Comparison of ENCODE assay signal across 23 mouse cellular contexts in genomic region chr7:144887672-144888071, GRCm38 (mm10). TPM values are rescaled to one million over a fixed set of nuclear protein-coding genes. Genes with fewer than 3 reads are reported as not detected.
DNase-seq lines count a peak whose midpoint lies in the region; ATAC-seq and TF ChIP-seq lines count a peak whose summit lies in the region.
"Had no signal": no experiment of that assay in that cellular context is flagged by ENCODE, and none has a peak within 500 bp of the region (broad histone marks: within the 10 kb centered on the region; RNA-seq: fewer than 3 reads in every experiment).

No protein-coding gene starts in this region.

- no peaks in the 10 kb centered on the region for H3K9me3 ChIP-seq in forebrain, postnatal 0 days (ENCODE audit: low read length)
- no peaks in the 10 kb centered on the region for H3K9me3 ChIP-seq in forebrain, embryonic 13.5 days (replicated peaks)
- no peaks in the 10 kb centered on the region for H3K9me3 ChIP-seq in liver, embryonic 12.5 days (replicated peaks)
- no peaks in the 10 kb centered on the region for H3K9me3 ChIP-seq in stomach, postnatal 0 days (ENCODE audit: control insufficient read depth, low read length)
- H3K9me3 ChIP-seq: embryonic facial prominence, embryonic 12.5 days; heart, embryonic 15.5 days; hindbrain, embryonic 10.5 days; limb, embryonic 13.5 days had no signal

- H3K36me3 ChIP-seq in forebrain, postnatal 0 days (ENCODE audit: insufficient read depth): no peaks in the 10 kb centered on the region
- no peaks in the 10 kb centered on the region for H3K36me3 ChIP-seq in forebrain, embryonic 13.5 days (ENCODE audit: poor library complexity, severe bottlenecking)
- no peaks in the 10 kb centered on the region for H3K36me3 ChIP-seq in liver, adult 2 months (ENCODE audit: control insufficient read depth, insufficient read depth, low read length)
- H3K36me3 ChIP-seq in liver, embryonic 12.5 days: no peaks in the 10 kb centered on the region
- no peaks in the 10 kb centered on the region for H3K36me3 ChIP-seq in stomach, postnatal 0 days (ENCODE audit: control insufficient read depth, insufficient read depth, low read length)
- H3K36me3 ChIP-seq: embryonic facial prominence, embryonic 12.5 days; heart, embryonic 15.5 days; hindbrain, embryonic 10.5 days; limb, embryonic 13.5 days had no signal

- H3K27me3 ChIP-seq in forebrain, postnatal 0 days (ENCODE audit: insufficient read depth, low read length): no peaks in the 10 kb centered on the region
- H3K27me3 ChIP-seq in forebrain, embryonic 13.5 days: peaks cover 41% of the 10 kb centered on the region
- peaks cover 7% of the 10 kb centered on the region; the same call in 1 of the 2 replicates for H3K27me3 ChIP-seq in liver, adult 2 months (ENCODE audit: control insufficient read depth, insufficient read depth, low read length)
- H3K27me3 ChIP-seq in liver, embryonic 12.5 days (replicated peaks): peaks cover 55% of the 10 kb centered on the region
- 0 out of 2 replicates have a peak, but pooled peaks cover 2% of the 10 kb centered on the region for H3K27me3 ChIP-seq in stomach, postnatal 0 days (ENCODE audit: control insufficient read depth, insufficient read depth, low read length)

- H3K4me3 ChIP-seq in forebrain, postnatal 0 days (ENCODE audit: low read depth, low read length): no peak overlapping the region
- no peak overlapping the region for H3K4me3 ChIP-seq in forebrain, embryonic 13.5 days
- H3K4me3 ChIP-seq in liver, adult 2 months (ENCODE audit: insufficient read depth, low read depth, low read length): no peak overlapping the region
- no peak overlapping the region for H3K4me3 ChIP-seq in liver, embryonic 12.5 days
- no peak overlapping the region for H3K4me3 ChIP-seq in stomach, postnatal 0 days (ENCODE audit: low read depth, low read length)
- H3K4me3 ChIP-seq: embryonic facial prominence, embryonic 12.5 days; heart, embryonic 15.5 days; hindbrain, embryonic 10.5 days; limb, embryonic 13.5 days; megakaryocyte, embryonic 14.5 days had no signal

- H3K4me2 ChIP-seq in forebrain, postnatal 0 days (ENCODE audit: low read depth): no peak overlapping the region
- no peak overlapping the region for H3K4me2 ChIP-seq in forebrain, embryonic 13.5 days
- H3K4me2 ChIP-seq in liver, embryonic 12.5 days: no peak overlapping the region
- no peak overlapping the region for H3K4me2 ChIP-seq in stomach, postnatal 0 days (replicated peaks; ENCODE audit: low read depth)
- H3K4me2 ChIP-seq: embryonic facial prominence, embryonic 12.5 days; heart, embryonic 15.5 days; limb, embryonic 13.5 days had no signal

- no peaks in the 10 kb centered on the region for H3K79me2 ChIP-seq in liver, adult 2 months (ENCODE audit: control insufficient read depth, insufficient read depth, low read length)

- no peak for TF ChIP-seq EP300 in stomach, postnatal 0 days (optimal IDR thresholded peaks at IDR 0.05)

- H3K9ac ChIP-seq in forebrain, postnatal 0 days: no peak overlapping the region
- no peak overlapping the region for H3K9ac ChIP-seq in forebrain, embryonic 13.5 days
- H3K9ac ChIP-seq in liver, adult 2 months (ENCODE audit: low read depth, low read length): no peak overlapping the region
- H3K9ac ChIP-seq in liver, embryonic 12.5 days: no peak overlapping the region
- H3K9ac ChIP-seq in stomach, postnatal 0 days (ENCODE audit: low read length): no peak overlapping the region
- H3K9ac ChIP-seq: embryonic facial prominence, embryonic 12.5 days; heart, embryonic 15.5 days; limb, embryonic 13.5 days had no signal

- ATAC-seq in forebrain, postnatal 0 days: no peak
- ATAC-seq in forebrain, embryonic 13.5 days: no peak
- no peak for ATAC-seq in liver, embryonic 12.5 days
- ATAC-seq in stomach, postnatal 0 days (ENCODE audit: low FRiP score, low TSS enrichment): no peak
- ATAC-seq in inflammation-experienced regulatory T-cells, adult 6 months: no peak

- no peak for TF ChIP-seq POLR2A in liver, adult 2 months (IDR thresholded peaks at IDR 0.05; ENCODE audit: extremely low read depth, insufficient read depth, low read length)

- peak; percentile 4; the same call in 1 of the 2 replicates for TF ChIP-seq CTCF in forebrain, postnatal 0 days (IDR thresholded peaks at IDR 0.05; ENCODE audit: low read depth)
- 0 out of 2 replicates have a peak, but pooled peaks have one; percentile 7 for TF ChIP-seq CTCF in liver, adult 2 months (IDR thresholded peaks at IDR 0.05; ENCODE audit: low read depth, low read length)
- TF ChIP-seq CTCF in stomach, postnatal 0 days (IDR thresholded peaks at IDR 0.05; ENCODE audit: low read depth): peak; percentile 34

- no peak overlapping the region for H3K27ac ChIP-seq in forebrain, postnatal 0 days (ENCODE audit: low read depth, low read length)
- H3K27ac ChIP-seq in forebrain, embryonic 13.5 days: no peak overlapping the region
- no peak overlapping the region for H3K27ac ChIP-seq in liver, adult 2 months (replicated peaks; ENCODE audit: insufficient read depth, low read depth, low read length)
- no peak overlapping the region for H3K27ac ChIP-seq in liver, embryonic 12.5 days
- H3K27ac ChIP-seq in stomach, postnatal 0 days (replicated peaks): no peak overlapping the region
- H3K27ac ChIP-seq: embryonic facial prominence, embryonic 12.5 days; heart, embryonic 15.5 days; hindbrain, embryonic 10.5 days; limb, embryonic 13.5 days had no signal

- H3K4me1 ChIP-seq in forebrain, postnatal 0 days (ENCODE audit: insufficient read depth): no peaks in the 10 kb centered on the region
- peaks cover 8% of the 10 kb centered on the region; the same call in 1 of the 2 replicates for H3K4me1 ChIP-seq in forebrain, embryonic 13.5 days
- no peaks in the 10 kb centered on the region for H3K4me1 ChIP-seq in liver, adult 2 months (ENCODE audit: control insufficient read depth, insufficient read depth, low read length)
- no peaks in the 10 kb centered on the region for H3K4me1 ChIP-seq in liver, embryonic 12.5 days
- no peaks in the 10 kb centered on the region for H3K4me1 ChIP-seq in stomach, postnatal 0 days (replicated peaks; ENCODE audit: control insufficient read depth, insufficient read depth)
- H3K4me1 ChIP-seq: embryonic facial prominence, embryonic 12.5 days; megakaryocyte, embryonic 14.5 days had no signal

- 89% methylated on average over 2 of the region's 2 CpGs for WGBS in forebrain, postnatal 0 days
- WGBS in forebrain, embryonic 13.5 days: 88% methylated on average over 2 of the region's 2 CpGs
- 76% methylated on average over 2 of the region's 2 CpGs for WGBS in liver, adult 2 months
- WGBS in liver, embryonic 12.5 days (ENCODE audit: insufficient replicate concordance): 43% methylated on average over 2 of the region's 2 CpGs
- WGBS in stomach, postnatal 0 days: 78% methylated on average over 2 of the region's 2 CpGs

- no peak for DNase-seq in forebrain, postnatal 0 days
- DNase-seq in liver, adult 2 months (ENCODE audit: extremely low read depth, low read depth, low spot score): no peak
- DNase-seq in ZHBTc4 (ENCODE audit: low read depth, low spot score): peak; percentile 73
- DNase-seq in stomach, postnatal 0 days (ENCODE audit: low spot score): no peak
- no peak for DNase-seq in right cerebral cortex, postnatal 25 days
- DNase-seq: adrenal gland, adult 8-10 months; cerebellum, adult 2 months; heart, adult 11 months; thymus, postnatal 25 days had no signal

RNA-seq across cellular contexts. Expression of gene Fgf15, which starts 8.7 kb away (rescaled TPM):
- total RNA-seq in forebrain, postnatal 0 days (2014; rRNA removed): 2.5 and 4.0 TPM in 2 replicates
- polyA plus RNA-seq in forebrain, postnatal 0 days (2015; fragmentation: Nextera tagmentation; extraction: Ambion mirVana): 5.0 and 6.1 TPM in 2 replicates
- polyA plus RNA-seq in forebrain, embryonic 13.5 days (2015; fragmentation: Nextera tagmentation; extraction: Ambion mirVana): 48.2 and 63.2 TPM in 2 replicates
- total RNA-seq in liver, adult 2 months (2014; rRNA removed): not detected in 2 replicates
- not detected in 2 replicates for polyA plus RNA-seq in liver, adult 2 months (2012; rRNA removed)
- not detected in 2 replicates for polyA plus RNA-seq in liver, embryonic 12.5 days (2016; fragmentation: Nextera tagmentation; extraction: Ambion mirVana)
- not detected in 2 replicates for polyA plus RNA-seq in stomach, postnatal 0 days (2015; fragmentation: Nextera tagmentation; extraction: Ambion mirVana)
- not detected for polyA plus RNA-seq in inflammation-experienced regulatory T-cells, adult 6 months (2017; shearing (Covaris generic))
- total RNA-seq: gastrocnemius, adult 8-10 months; left cerebral cortex, adult 8-10 months had no signal
- polyA plus RNA-seq: cerebellum, adult 2 months; heart, embryonic 15.5 days; lung, embryonic 16.5 days; testis, adult 2 months had no signal

RNA-seq across cellular contexts. Expression of gene LTO1, which starts 27.2 kb away (rescaled TPM):
- 21.7 and 22.4 TPM in 2 replicates for total RNA-seq in forebrain, postnatal 0 days (2014; rRNA removed)
- polyA plus RNA-seq in forebrain, postnatal 0 days (2015; fragmentation: Nextera tagmentation; extraction: Ambion mirVana): 16.4 and 17.6 TPM in 2 replicates
- polyA plus RNA-seq in forebrain, embryonic 13.5 days (2015; fragmentation: Nextera tagmentation; extraction: Ambion mirVana): 36.1 and 45.6 TPM in 2 replicates
- 8.9 and 10.6 TPM in 2 replicates for total RNA-seq in liver, adult 2 months (2014; rRNA removed)
- polyA plus RNA-seq in liver, adult 2 months (2012; rRNA removed): 10.1 and 11.2 TPM in 2 replicates
- polyA plus RNA-seq in liver, embryonic 12.5 days (2016; fragmentation: Nextera tagmentation; extraction: Ambion mirVana): 11.6 and 12.8 TPM in 2 replicates
- 17.1 and 17.8 TPM in 2 replicates for polyA plus RNA-seq in stomach, postnatal 0 days (2015; fragmentation: Nextera tagmentation; extraction: Ambion mirVana)
- 10 to 100 TPM; 27.4 to 42.5 (median 30.4) TPM for polyA plus RNA-seq in inflammation-experienced regulatory T-cells, adult 6 months (2017; shearing (Covaris generic))

RNA-seq across cellular contexts. Expression of gene Fgf4, which starts 40.5 kb away (rescaled TPM):
- not detected in 2 replicates for total RNA-seq in forebrain, postnatal 0 days (2014; rRNA removed)
- polyA plus RNA-seq in forebrain, postnatal 0 days (2015; fragmentation: Nextera tagmentation; extraction: Ambion mirVana): not detected in 2 replicates
- not detected in 2 replicates for polyA plus RNA-seq in forebrain, embryonic 13.5 days (2015; fragmentation: Nextera tagmentation; extraction: Ambion mirVana)
- total RNA-seq in liver, adult 2 months (2014; rRNA removed): not detected in 2 replicates
- not detected in 2 replicates for polyA plus RNA-seq in liver, adult 2 months (2012; rRNA removed)
- not detected in 2 replicates for polyA plus RNA-seq in liver, embryonic 12.5 days (2016; fragmentation: Nextera tagmentation; extraction: Ambion mirVana)
- polyA plus RNA-seq in stomach, postnatal 0 days (2015; fragmentation: Nextera tagmentation; extraction: Ambion mirVana): not detected in 2 replicates
- not detected for polyA plus RNA-seq in inflammation-experienced regulatory T-cells, adult 6 months (2017; shearing (Covaris generic))
- total RNA-seq: adrenal gland, adult 8-10 months; gastrocnemius, adult 8-10 months; left cerebral cortex, adult 8-10 months; midbrain, postnatal 0 days had no signal
- polyA plus RNA-seq: cerebellum, adult 2 months; heart, embryonic 15.5 days; hindbrain, embryonic 10.5 days; kidney, embryonic 16.5 days; lung, embryonic 16.5 days; midbrain, postnatal 0 days; testis, adult 2 months had no signal

RNA-seq across cellular contexts. Expression of gene Fgf3, which starts 49.8 kb away (rescaled TPM):
- total RNA-seq in forebrain, postnatal 0 days (2014; rRNA removed): 1.8 and 6.1 TPM in 2 replicates
- polyA plus RNA-seq in forebrain, postnatal 0 days (2015; fragmentation: Nextera tagmentation; extraction: Ambion mirVana): 1.5 and 1.9 TPM in 2 replicates
- 2.0 and 2.3 TPM in 2 replicates for polyA plus RNA-seq in forebrain, embryonic 13.5 days (2015; fragmentation: Nextera tagmentation; extraction: Ambion mirVana)
- total RNA-seq in liver, adult 2 months (2014; rRNA removed): not detected in 2 replicates
- 0.04 TPM in 1 of 2 replicates, not detected in the other for polyA plus RNA-seq in liver, adult 2 months (2012; rRNA removed)
- 0.20 and 0.47 TPM in 2 replicates for polyA plus RNA-seq in liver, embryonic 12.5 days (2016; fragmentation: Nextera tagmentation; extraction: Ambion mirVana)
- polyA plus RNA-seq in stomach, postnatal 0 days (2015; fragmentation: Nextera tagmentation; extraction: Ambion mirVana): 0.47 and 1.1 TPM in 2 replicates
- not detected for polyA plus RNA-seq in inflammation-experienced regulatory T-cells, adult 6 months (2017; shearing (Covaris generic))
- total RNA-seq: gastrocnemius, adult 8-10 months had no signal
- polyA plus RNA-seq: heart, embryonic 15.5 days; lung, embryonic 16.5 days; testis, adult 2 months had no signal

RNA-seq across cellular contexts. Expression of gene Ccnd1, which starts 52.1 kb away (rescaled TPM):
- 21.6 and 33.5 TPM in 2 replicates for total RNA-seq in forebrain, postnatal 0 days (2014; rRNA removed)
- 23.9 and 29.0 TPM in 2 replicates for polyA plus RNA-seq in forebrain, postnatal 0 days (2015; fragmentation: Nextera tagmentation; extraction: Ambion mirVana)
- polyA plus RNA-seq in forebrain, embryonic 13.5 days (2015; fragmentation: Nextera tagmentation; extraction: Ambion mirVana): 111 and 131 TPM in 2 replicates
- 42.5 and 49.3 TPM in 2 replicates for total RNA-seq in liver, adult 2 months (2014; rRNA removed)
- polyA plus RNA-seq in liver, adult 2 months (2012; rRNA removed): 36.4 and 55.0 TPM in 2 replicates
- 46.0 and 47.1 TPM in 2 replicates for polyA plus RNA-seq in liver, embryonic 12.5 days (2016; fragmentation: Nextera tagmentation; extraction: Ambion mirVana)
- polyA plus RNA-seq in stomach, postnatal 0 days (2015; fragmentation: Nextera tagmentation; extraction: Ambion mirVana): 38.7 and 38.9 TPM in 2 replicates
- polyA plus RNA-seq in inflammation-experienced regulatory T-cells, adult 6 months (2017; shearing (Covaris generic)): 1 to 10 TPM; 1.2 to 1.8 (median 1.5) TPM
